Mouse (Mus musculus) macrophage (primary cell): ENCODE results near the gene Ntn4. TPM values are rescaled to one million over a fixed set of nuclear protein-coding genes. Genes with fewer than 3 reads are reported as not detected.

Experiments used
- H3K27ac ChIP-seq: fragments of 350-480 bp; formaldehyde crosslinking; 2 replicates; pipeline ENCODE4 v1.9.0; 2021
- H3K36me3 ChIP-seq: fragments of 350-480 bp; formaldehyde crosslinking; 2 replicates; pipeline ENCODE4 v1.9.0; 2021; ENCODE audit errors: inconsistent target
- H3K4me3 ChIP-seq: fragments of 350-480 bp; formaldehyde crosslinking; 2 replicates; pipeline ENCODE4 v1.9.0; 2021; ENCODE audit errors: inconsistent target
- H3K79me2 ChIP-seq: fragments of 350-480 bp; formaldehyde crosslinking; 2 replicates; pipeline ENCODE4 v1.9.0; 2021; ENCODE audit errors: inconsistent target
- WGBS: methylation state at CpG from one replicate; pipeline ENCODE4 v1.1.7; 2026; ENCODE audit warnings: inconsistent platforms; ENCODE audit not compliant: missing documents; 5-methylcytosine and 5-hydroxymethylcytosine counted together
- polyA plus RNA-seq: library from polyadenylated mRNA; stranded (reverse); fragments of 250-400 nt; gene quantifications from 3 replicates; pipeline ENCODE4 v1.2.4, GENCODE M21; 2018; ENCODE audit warnings: inconsistent platforms

Ntn4 gene
- polyA plus RNA-seq, 1 experiment from 2014 or later: 0.04 TPM

DNA sequence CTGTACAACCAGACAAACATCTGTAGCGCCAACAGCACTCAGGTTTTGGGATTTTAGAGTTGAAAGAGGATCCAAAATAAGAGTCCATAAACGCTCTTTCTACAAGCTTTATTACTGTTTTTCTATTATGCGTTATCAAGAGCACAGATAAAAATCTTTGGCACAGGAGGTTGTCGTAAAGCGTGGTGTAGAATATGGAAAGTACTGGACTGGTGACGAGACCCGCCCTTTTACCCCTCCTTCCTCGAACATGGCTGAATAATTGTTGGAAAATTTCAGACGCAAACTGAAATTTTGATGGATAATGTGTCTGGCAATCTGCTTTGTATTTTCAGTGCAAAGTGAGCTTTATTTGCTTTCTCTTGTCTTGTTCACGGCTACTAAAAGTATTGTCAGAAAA lies 16.3 kb upstream of the Ntn4 start:
- WGBS: 93% methylated on average over 10 of the region's 10 CpGs
- Histone ChIP-seq H3K79me2 (no peaks in the 10 kb centered on the region), H3K4me3 (no peak overlapping the region), H3K27ac (no peak overlapping the region), H3K36me3 (no peaks in the 10 kb centered on the region)

DNA sequence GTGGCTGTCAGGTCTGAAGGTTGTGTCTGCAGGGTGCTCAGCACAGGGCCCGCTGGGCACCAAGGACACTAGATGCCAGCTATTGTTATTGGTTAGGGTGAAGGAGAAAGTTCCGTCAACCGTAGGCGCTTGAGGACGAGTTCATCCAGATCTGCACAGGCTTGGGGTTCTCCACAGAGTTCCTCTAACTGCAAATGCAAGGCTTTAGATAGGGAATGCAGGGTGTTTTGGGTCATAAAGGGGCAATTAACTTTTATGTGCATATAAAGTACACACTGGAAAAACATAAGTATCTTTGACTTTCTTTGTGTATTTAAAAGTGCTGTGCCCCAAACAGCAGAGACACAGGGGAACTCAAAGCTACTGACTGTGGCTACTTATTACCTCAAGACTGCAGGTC lies 10.2 kb upstream of the Ntn4 start:
- Histone ChIP-seq H3K36me3 (no peaks in the 10 kb centered on the region), H3K4me3 (no peak overlapping the region), H3K79me2 (no peaks in the 10 kb centered on the region), H3K27ac (no peak overlapping the region)
- 93% methylated on average over 5 of the region's 5 CpGs for WGBS

DNA sequence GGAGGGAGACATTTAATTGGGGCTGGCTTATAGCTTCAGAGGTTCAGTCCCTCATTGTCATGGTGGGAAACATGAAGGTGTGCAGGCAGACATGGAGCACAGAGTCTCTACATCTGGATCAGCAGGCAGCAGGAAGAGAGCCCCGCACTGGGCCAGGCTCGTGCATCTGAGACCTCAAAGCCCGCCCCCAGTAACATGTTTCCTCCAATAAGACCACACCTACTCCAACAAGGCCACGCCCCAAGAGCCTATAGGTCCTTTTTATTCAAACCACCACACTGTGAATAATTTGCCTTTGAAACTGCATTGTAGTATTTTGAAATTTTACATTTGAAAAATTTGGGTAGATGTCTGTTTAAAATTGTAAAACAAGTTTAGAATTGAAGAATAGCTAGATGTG lies 8.4 kb upstream of the Ntn4 start:
- Histone ChIP-seq H3K79me2 (no peaks in the 10 kb centered on the region), H3K27ac (no peak overlapping the region), H3K4me3 (no peak overlapping the region), H3K36me3 (no peaks in the 10 kb centered on the region)
- WGBS: 81% methylated on average over 4 of the region's 4 CpGs

DNA sequence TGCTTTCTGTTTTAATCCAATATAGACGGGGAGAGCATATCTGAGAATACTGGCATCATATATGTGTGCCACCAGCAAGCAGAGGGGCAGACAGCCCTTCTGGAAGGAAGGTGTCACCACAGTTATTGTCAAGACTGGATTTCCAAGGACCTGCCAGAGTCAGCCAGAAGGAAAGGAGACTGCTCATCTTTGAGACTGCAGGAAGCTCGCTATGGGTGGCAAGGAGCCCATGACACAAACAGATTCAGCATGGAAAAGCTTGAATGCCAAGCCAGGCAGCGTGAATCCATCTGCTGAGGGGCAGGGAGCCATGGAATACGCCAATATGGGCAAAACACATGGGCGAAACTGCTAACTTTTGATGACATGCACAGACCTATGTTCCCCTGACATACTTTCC lies 6.9 kb upstream of the Ntn4 start:
- WGBS: 94% methylated on average over 5 of the region's 5 CpGs
- H3K27ac ChIP-seq: no peak overlapping the region
- no peak overlapping the region for H3K4me3 ChIP-seq
- no peaks in the 10 kb centered on the region for H3K79me2 ChIP-seq
- no peaks in the 10 kb centered on the region for H3K36me3 ChIP-seq

DNA sequence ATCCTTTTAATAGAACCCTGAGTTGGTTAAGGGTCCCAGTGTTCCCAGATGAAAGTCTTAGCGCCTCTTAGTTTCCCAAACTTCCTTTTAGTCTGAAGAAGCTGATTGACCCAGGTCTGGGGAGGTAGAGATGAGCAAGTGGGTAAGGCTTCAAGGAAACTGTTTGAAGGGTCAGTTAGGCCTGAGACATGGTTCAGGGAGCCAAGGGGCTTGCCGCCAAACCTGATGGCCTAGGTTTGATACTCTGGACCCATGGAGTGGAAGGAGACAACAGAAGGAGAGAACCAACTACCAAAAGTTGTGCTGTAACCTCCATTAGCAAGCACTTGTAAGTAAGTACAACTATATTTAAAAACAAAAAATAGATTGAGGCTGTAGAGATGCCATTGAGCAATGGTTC lies 6.5 kb upstream of the Ntn4 start:
- Histone ChIP-seq H3K4me3 (no peak overlapping the region), H3K79me2 (no peaks in the 10 kb centered on the region), H3K36me3 (no peaks in the 10 kb centered on the region), H3K27ac (no peak overlapping the region)
- WGBS: 87% methylated on average over 2 of the region's 2 CpGs

DNA sequence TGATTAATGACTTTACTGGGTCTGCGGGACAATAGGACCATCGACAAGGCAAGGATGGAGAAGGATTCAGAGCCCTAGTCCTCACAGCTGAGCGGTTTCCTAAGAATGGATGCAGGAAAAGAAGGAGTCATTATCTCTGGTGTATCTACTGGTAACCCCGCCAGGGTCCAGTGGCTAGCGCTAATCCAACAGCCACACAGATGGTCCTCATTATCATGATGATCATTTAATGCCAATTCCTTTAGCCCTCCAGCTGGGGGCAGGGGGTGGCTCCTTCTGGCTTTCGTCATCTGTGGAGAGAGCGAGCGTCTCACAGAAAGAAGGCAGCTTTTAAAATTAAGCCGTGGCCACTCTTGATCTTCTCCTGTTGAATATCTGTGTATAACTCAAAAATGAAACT lies 4.5 kb upstream of the Ntn4 start:
- WGBS: 89% methylated on average over 9 of the region's 9 CpGs
- no peak overlapping the region for H3K4me3 ChIP-seq
- no peaks in the 10 kb centered on the region for H3K79me2 ChIP-seq
- H3K36me3 ChIP-seq: no peaks in the 10 kb centered on the region
- H3K27ac ChIP-seq: no peak overlapping the region

DNA sequence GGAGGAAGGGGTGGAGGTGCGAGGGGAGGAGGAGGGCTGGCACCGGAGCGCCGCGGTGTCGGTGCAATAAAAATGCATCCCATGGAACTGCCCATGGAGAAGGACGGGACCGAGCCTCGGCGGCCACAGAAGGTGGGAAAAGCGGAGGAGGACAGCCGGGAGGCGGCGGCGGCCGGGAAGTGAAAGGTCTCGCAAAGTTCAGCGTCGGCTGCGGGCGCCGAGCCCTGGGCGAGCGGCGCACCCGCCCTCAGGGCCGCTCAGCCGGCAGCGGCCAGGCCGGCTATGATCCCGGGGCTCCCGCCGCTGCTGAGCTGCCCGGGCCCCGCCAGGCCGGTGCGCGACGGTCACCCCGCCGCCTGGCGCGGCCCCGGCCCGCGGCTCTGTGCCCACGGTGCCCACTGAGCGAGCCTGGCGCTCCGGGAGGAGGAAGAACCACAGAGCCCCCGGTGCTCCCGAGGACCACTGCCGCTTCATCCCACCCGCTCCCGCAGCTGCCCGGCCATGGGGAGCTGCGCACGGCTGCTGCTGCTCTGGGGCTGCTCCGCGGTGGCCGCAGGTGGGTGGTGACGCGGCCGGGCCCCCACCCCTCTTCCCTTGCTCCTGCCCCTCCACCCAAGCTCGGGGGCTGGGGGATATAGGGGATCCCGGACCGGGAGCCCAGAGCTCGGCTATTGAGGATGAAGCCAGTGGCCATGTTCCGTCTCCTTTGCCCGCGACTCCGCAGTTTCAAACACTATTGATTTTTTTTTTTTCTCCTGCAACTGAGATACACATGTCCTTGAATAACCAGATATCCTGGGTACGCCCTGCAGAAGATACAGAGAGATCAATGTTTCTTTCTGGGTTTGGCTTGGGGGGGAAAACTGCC lies 706 bp downstream of the Ntn4 start:
- WGBS: 1% methylated on average over 58 of the region's 73 CpGs
- H3K27ac ChIP-seq: no peak overlapping the region
- H3K79me2 ChIP-seq: no peaks in the 10 kb centered on the region
- H3K4me3 ChIP-seq: no peak overlapping the region
- H3K36me3 ChIP-seq: no peaks in the 10 kb centered on the region

DNA sequence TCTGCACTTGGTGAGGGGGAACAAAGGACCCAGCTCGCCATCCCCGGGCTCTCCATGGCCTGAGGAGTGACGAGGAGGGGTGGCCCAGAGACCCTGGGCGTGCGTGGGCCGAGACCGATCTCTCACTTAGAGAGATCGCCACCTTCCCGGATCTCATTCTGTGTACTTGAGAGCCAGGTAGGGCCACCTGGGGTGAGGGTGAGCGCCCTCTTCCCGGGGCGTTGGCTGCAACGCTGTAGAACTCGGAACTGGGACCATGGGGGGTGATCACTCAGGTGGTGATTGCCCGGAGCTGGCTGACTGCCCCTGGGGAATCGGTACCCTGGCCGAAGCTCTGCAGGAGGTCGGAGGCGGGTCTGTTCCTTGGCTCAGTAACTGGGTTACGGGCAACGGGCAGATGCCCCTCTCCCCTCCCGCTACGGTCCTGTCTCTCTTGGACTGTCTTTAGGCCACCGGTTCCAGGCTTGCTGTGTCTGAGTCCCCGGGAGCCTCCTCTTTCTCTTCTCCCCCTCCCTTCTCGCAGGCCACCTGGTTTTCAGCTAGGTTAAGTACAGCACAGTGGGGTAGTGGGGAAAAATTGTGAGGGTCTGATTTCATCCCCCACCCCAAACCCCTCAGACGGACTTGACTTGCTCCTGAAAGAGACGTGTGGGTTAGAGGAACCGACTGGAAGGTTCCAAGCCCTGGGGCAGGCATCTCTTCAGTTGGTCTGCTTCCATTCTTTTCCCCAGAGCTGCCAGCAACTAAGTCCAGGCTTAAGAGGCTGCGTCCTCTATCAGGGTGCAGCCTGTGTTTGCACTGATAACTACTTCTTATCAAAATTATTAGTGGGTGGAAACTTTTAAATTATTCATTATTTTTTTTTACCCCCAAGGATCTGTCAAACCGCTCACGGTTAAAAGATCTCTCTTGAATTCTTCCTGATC lies 1.6 kb downstream of the Ntn4 start:
- Histone ChIP-seq H3K4me3 (no peak overlapping the region), H3K36me3 (no peaks in the 10 kb centered on the region), H3K79me2 (no peaks in the 10 kb centered on the region), H3K27ac (no peak overlapping the region)
- 21% methylated on average over 32 of the region's 32 CpGs for WGBS

DNA sequence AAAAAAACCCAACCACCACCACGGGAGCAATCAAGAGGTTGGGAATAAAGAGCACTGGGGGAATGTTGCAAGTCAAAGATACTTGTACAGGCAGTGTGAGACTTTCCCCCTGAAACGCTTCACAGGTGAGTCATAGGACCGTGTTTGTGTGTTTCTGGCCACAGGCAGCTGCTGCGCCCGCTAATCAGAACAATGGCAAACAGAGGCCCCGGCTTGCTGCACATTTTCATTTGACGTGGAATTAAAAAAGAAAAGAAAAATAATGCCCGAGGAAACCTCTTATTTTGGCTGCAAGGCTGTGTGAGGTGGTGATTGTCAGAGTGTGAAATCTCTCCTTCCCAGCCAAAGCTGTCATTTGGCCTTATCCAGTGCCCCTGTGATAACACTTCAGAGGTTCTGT lies 2.4 kb downstream of the Ntn4 start:
- no peaks in the 10 kb centered on the region for H3K36me3 ChIP-seq
- WGBS: 85% methylated on average over 8 of the region's 8 CpGs
- no peak overlapping the region for H3K27ac ChIP-seq
- no peaks in the 10 kb centered on the region for H3K79me2 ChIP-seq
- no peak overlapping the region for H3K4me3 ChIP-seq

DNA sequence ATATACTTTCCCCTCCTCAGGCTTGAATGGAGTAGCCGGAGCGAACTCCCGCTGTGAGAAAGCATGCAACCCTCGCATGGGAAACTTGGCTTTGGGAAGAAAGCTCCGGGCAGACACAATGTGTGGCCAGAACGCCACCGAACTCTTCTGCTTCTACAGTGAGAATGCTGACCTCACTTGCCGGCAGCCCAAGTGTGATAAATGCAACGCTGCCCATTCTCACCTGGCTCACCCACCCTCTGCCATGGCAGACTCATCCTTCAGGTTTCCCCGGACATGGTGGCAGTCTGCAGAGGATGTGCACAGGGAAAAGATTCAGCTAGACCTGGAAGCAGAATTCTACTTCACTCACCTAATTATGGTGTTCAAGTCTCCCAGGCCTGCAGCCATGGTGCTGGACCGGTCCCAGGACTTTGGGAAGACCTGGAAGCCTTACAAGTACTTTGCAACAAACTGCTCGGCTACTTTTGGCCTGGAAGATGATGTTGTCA lies 4.0 kb downstream of the Ntn4 start:
- H3K4me3 ChIP-seq: no peak overlapping the region
- no peaks in the 10 kb centered on the region for H3K79me2 ChIP-seq
- 97% methylated on average over 12 of the region's 12 CpGs for WGBS
- H3K27ac ChIP-seq: no peak overlapping the region
- no peaks in the 10 kb centered on the region for H3K36me3 ChIP-seq

DNA sequence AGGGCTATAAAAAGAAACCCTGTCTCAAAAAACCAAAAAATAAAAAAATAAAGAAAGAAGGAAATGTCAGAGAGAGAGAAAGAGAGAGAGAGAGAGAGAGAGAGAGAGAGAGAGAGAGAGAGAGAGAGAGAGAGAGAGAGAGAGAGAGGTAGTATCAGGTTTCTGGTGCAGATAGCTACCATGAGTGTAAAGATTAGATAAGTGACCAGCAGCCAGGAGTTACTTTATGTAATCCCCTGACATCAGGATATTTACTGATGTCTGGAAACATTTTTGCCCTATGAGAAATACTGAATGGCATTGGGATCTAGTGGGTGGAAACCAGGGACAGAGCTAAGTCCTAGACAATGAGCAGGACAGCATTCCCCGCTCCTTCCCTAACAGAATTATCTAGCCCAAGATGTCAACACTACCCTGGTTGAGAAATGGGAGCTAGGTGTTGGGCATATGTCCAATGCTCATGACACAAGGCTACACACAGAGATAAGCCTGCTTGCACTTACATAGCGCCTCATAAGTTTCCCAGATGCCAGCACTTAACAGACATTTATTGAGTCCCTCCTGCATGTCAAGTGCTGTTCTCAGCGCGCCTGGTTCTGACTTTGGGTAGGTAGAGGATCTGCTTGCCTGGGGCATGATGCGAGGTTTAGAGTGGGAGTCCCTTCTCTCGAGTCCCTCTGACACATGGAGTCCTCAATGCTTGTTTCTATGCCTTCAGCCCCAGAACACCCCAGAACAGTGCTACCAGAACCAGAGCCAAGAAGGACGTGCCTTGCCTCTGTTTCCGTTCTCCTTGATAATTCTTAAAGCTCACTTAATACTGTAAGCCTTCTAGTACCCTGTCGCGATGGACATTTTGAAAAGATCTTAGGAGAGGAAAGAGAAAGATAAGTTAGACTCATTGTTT lies 7.4 kb downstream of the Ntn4 start:
- WGBS: 95% methylated on average over 10 of the region's 10 CpGs
- H3K79me2 ChIP-seq: no peaks in the 10 kb centered on the region
- H3K4me3 ChIP-seq: no peak overlapping the region
- H3K27ac ChIP-seq: no peak overlapping the region
- H3K36me3 ChIP-seq: no peaks in the 10 kb centered on the region

DNA sequence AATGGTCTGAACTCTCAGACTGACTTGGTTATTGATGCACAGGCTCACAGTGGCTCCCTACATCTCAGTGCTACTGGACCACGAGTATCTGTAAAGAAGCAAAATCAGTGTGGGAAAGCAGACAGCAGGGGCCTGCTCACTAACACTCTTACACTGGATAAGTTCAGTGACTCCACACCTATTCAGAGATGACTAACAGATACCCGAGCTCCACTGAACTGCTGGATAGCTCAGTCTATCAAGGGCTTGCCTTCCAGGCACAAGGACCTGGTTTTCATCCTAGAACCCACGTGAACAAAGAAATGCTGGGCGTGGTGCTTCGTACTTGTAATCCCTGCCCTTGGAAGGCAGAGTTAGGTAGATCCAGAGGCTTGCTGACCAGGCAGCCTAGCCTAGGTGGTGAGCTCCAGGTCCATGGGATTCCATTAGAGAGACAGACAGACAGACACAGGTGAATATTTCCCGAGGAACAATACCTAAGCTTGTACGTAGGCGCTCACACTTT lies 8.2 kb downstream of the Ntn4 start:
- H3K36me3 ChIP-seq: no peaks in the 10 kb centered on the region
- H3K27ac ChIP-seq: no peak overlapping the region
- no peaks in the 10 kb centered on the region for H3K79me2 ChIP-seq
- no peak overlapping the region for H3K4me3 ChIP-seq
- 93% methylated on average over 8 of the region's 8 CpGs for WGBS

DNA sequence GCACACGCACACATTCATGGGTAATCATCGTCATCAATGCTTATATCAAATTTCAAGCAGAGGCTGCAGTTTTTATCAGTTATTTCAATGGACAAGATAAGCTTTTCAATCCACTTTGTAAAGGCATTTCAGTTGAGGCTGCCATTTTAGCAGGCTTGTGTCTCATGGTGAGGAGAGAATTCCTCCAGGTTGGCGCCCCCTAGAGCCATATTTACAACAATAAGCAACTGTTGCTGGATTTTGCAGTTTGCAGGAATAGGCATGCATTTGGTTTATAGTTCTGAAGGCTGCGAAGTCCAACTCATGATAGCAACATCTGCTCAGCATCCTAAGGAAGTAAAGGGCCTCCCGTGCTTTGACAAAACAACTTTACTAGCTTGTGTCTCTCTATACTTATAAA lies 8.6 kb downstream of the Ntn4 start:
- whole genome bisulfite sequencing: 92% methylated on average over 5 of the region's 5 CpGs
- no peak overlapping the region for H3K27ac ChIP-seq
- no peaks in the 10 kb centered on the region for H3K36me3 ChIP-seq
- no peaks in the 10 kb centered on the region for H3K79me2 ChIP-seq
- H3K4me3 ChIP-seq: no peak overlapping the region

DNA sequence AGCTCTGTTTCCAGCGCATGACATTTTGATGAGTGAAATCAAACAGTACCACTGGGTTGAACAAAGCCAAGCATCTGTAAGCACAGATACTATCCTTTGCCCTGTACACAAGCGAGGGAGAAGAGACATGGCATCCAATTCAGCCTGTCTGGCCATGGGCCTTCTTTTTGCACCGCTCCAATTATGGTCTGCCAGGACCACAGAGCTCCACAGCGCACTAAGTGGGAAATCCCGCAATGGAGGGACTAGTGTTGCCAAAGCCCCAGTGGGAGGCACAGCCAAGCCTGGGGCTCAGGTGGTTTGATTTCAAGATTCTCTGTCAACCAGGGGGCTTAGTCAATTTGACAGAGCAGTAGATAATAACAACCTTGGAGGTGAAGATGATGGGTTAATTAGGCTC lies 9.1 kb downstream of the Ntn4 start:
- no peaks in the 10 kb centered on the region for H3K79me2 ChIP-seq
- no peak overlapping the region for H3K27ac ChIP-seq
- H3K36me3 ChIP-seq: no peaks in the 10 kb centered on the region
- H3K4me3 ChIP-seq: no peak overlapping the region
- WGBS: 88% methylated on average over 5 of the region's 5 CpGs
